Mouse (Mus musculus) T-helper 1 cell (primary cell): ENCODE measurements around the gene Rundc3a.
"Not testable (repeated sequence)": the region's sequence is repeated elsewhere in the genome, so short reads cannot be mapped to it uniquely, and the experiment has no call there.

ENCODE experiments used
- in situ Hi-C: fragments of 300-600 bp; cut with MboI, MseI; formaldehyde crosslinking; loops from one replicate; pipeline ENCODE4 v1.15.1; 2025; ENCODE audit warnings: high pct_unique_total_duplicates

The Rundc3a gene

GRCm38 (mm10) chr11:102367504-102368280 is 25.5 kb upstream of the Rundc3a start:
- in situ Hi-C loops, result no loop called here

- in situ Hi-C loops, result no loop called here
These were observed 24.9 kb upstream of the Rundc3a start for GRCm38 (mm10) chr11:102368347-102368746.

GRCm38 (mm10) chr11:102369263-102369662 is 23.9 kb upstream of the Rundc3a start:
- in situ Hi-C loops, result no loop called here

GRCm38 (mm10) chr11:102370285-102370684 is 22.9 kb upstream of the Rundc3a start:
- in situ Hi-C loops, result no loop called here

GRCm38 (mm10) chr11:102371926-102372685 is 21.1 kb upstream of the Rundc3a start:
- in situ Hi-C loops, result no loop called here

GRCm38 (mm10) chr11:102372936-102373335 is 20.3 kb upstream of the Rundc3a start:
- in situ Hi-C loops, result no loop called here

GRCm38 (mm10) chr11:102373646-102374045 is 19.6 kb upstream of the Rundc3a start:
- in situ Hi-C loops, result no loop called here

GRCm38 (mm10) chr11:102374108-102374725 is 19.0 kb upstream of the Rundc3a start:
- in situ Hi-C loops, result no loop called here

GRCm38 (mm10) chr11:102375196-102376173 is 17.7 kb upstream of the Rundc3a start:
- in situ Hi-C loops, result no loop called here

- in situ Hi-C loops, result no loop called here
These were observed 16.9 kb upstream of the Rundc3a start for GRCm38 (mm10) chr11:102376196-102376835.

GRCm38 (mm10) chr11:102377186-102377585 is 16.0 kb upstream of the Rundc3a start:
- in situ Hi-C loops, result no loop called here

GRCm38 (mm10) chr11:102380091-102380490 is 13.1 kb upstream of the Rundc3a start:
- in situ Hi-C loops, result no loop called here

- in situ Hi-C loops, result no loop called here
These were observed 11.7 kb upstream of the Rundc3a start for GRCm38 (mm10) chr11:102381341-102382100.

GRCm38 (mm10) chr11:102382794-102383193 is 10.4 kb upstream of the Rundc3a start:
- in situ Hi-C loops, result no loop called here

- in situ Hi-C loops, result no loop called here
These were observed 9.7 kb upstream of the Rundc3a start for GRCm38 (mm10) chr11:102383365-102384136.

- in situ Hi-C loops, result no loop called here
These were observed 8.8 kb upstream of the Rundc3a start for GRCm38 (mm10) chr11:102384418-102384817.

GRCm38 (mm10) chr11:102385075-102385474 is 8.1 kb upstream of the Rundc3a start:
- in situ Hi-C loops, result no loop called here

- in situ Hi-C loops, result no loop called here
These were observed 7.1 kb upstream of the Rundc3a start for GRCm38 (mm10) chr11:102386121-102386520.

- in situ Hi-C loops, result not testable (repeated sequence)
These were observed 3.8 kb upstream of the Rundc3a start for GRCm38 (mm10) chr11:102389436-102389835.
